Comparison of ENCODE assay signal across 9 mouse cellular contexts in the genomic region with DNA sequence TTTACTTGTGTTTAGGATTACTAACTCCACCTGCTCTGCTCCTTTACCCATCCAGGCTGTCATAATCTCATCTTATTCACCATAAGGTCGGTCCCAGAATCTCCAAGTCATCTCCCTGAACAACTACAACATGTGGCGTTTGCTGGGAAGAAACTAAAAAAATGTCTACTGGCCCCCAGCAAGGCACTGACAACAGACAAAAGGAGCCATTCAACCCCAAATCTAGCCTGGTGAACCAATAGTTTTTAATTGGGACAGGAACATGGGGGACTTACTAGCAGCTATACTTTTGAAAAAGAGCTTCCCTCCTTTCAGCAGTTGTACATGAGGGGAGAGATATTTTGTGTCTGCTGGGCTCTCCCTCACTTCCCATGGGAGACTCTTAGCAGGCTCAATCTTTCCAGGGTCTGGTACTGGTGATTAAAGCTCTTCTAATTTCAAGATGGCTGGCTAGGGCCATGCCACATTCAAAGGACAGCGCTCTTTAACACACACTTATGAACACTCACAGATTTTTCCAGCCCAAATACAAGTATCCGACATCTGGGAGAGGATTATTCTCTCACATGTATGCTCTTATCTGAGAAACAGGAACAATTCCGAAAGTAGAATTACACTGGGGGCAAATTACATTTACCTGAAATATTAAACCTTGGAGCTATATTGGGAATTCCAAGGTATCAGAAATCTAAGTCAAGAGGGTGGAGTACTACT. TPM values are rescaled to one million over a fixed set of nuclear protein-coding genes. Genes with fewer than 3 reads are reported as not detected.
DNase-seq lines count a peak whose midpoint lies in the region; ATAC-seq and TF ChIP-seq lines count a peak whose summit lies in the region.
"Had no signal": no experiment of that assay in that cellular context is flagged by ENCODE, and none has a peak within 500 bp of the region (broad histone marks: within the 10 kb centered on the region; RNA-seq: fewer than 3 reads in every experiment).

No protein-coding gene starts in this region.

- intact Hi-C loops in heart, postnatal 25 days (cut with DNase I), result loop anchor here (2.0 kb wide), 1 partner anchor 21 kb away; no protein-coding TSS in a partner anchor

- ATAC-seq in heart, embryonic 12.5 days (ENCODE audit: insufficient number of reproducible peaks, low FRiP score), result no peak
- no peak for ATAC-seq in hindbrain, embryonic 13.5 days (ENCODE audit: low FRiP score)
- no peak for ATAC-seq in midbrain, embryonic 11.5 days (ENCODE audit: low FRiP score)

- no peaks in the 10 kb centered on the region for H3K27me3 ChIP-seq in heart, embryonic 12.5 days (replicated peaks)
- H3K27me3 ChIP-seq in hindbrain, embryonic 13.5 days, result no peaks in the 10 kb centered on the region
- H3K27me3 ChIP-seq in midbrain, embryonic 11.5 days (ENCODE audit: control insufficient read depth, insufficient read depth, low read length), result no peaks in the 10 kb centered on the region

- whole genome bisulfite sequencing in heart, embryonic 12.5 days, result 41% methylated on average over 5 of the region's 5 CpGs
- 50% methylated on average over 5 of the region's 5 CpGs for WGBS in hindbrain, embryonic 13.5 days
- WGBS in midbrain, embryonic 11.5 days, result 47% methylated on average over 5 of the region's 5 CpGs

- no peak for DNase-seq in heart, postnatal 25 days (ENCODE audit: low spot score)
- DNase-seq in midbrain, embryonic 11.5 days (ENCODE audit: low spot score, missing footprints), result peak; percentile 93
- DNase-seq in thymus, postnatal 36 days, result no peak
- no peak for DNase-seq in urinary bladder, adult 2 months (ENCODE audit: low spot score)
- no peak for DNase-seq in urinary bladder, postnatal 10 days (ENCODE audit: low spot score)
- DNase-seq: adrenal gland, postnatal 25 days had no signal

- no peaks in the 10 kb centered on the region for H3K36me3 ChIP-seq in heart, embryonic 12.5 days
- H3K36me3 ChIP-seq in hindbrain, embryonic 13.5 days, result no peaks in the 10 kb centered on the region
- H3K36me3 ChIP-seq in midbrain, embryonic 11.5 days (ENCODE audit: control insufficient read depth, insufficient read depth, low read length), result no peaks in the 10 kb centered on the region

- H3K4me3 ChIP-seq in heart, embryonic 12.5 days, result peak overlapping the region; percentile 37
- peak overlapping the region; percentile 27; the same call in 1 of the 2 replicates for H3K4me3 ChIP-seq in cortical plate, adult 2 months (ENCODE audit: insufficient read depth, low read length)
- peak overlapping the region; percentile 43 for H3K4me3 ChIP-seq in hindbrain, embryonic 13.5 days
- peak overlapping the region; percentile 26 for H3K4me3 ChIP-seq in midbrain, embryonic 11.5 days (ENCODE audit: low read depth, low read length)

- no peak for TF ChIP-seq POLR2A in cortical plate, adult 2 months (IDR thresholded peaks at IDR 0.05; ENCODE audit: extremely low read depth, insufficient read depth, low read length)

- H3K4me1 ChIP-seq in heart, embryonic 12.5 days (replicated peaks), result peaks cover 46% of the 10 kb centered on the region
- peaks cover 9% of the 10 kb centered on the region for H3K4me1 ChIP-seq in cortical plate, adult 2 months (ENCODE audit: control insufficient read depth, insufficient read depth, low read length)
- H3K4me1 ChIP-seq in hindbrain, embryonic 13.5 days (replicated peaks), result peaks cover 41% of the 10 kb centered on the region
- H3K4me1 ChIP-seq in midbrain, embryonic 11.5 days (ENCODE audit: control insufficient read depth, insufficient read depth, low read length), result peaks cover 37% of the 10 kb centered on the region

- no peaks in the 10 kb centered on the region for H3K9me3 ChIP-seq in heart, embryonic 12.5 days (replicated peaks)
- H3K9me3 ChIP-seq in hindbrain, embryonic 13.5 days, result no peaks in the 10 kb centered on the region
- no peaks in the 10 kb centered on the region for H3K9me3 ChIP-seq in midbrain, embryonic 11.5 days (ENCODE audit: control insufficient read depth, low read length)

- H3K9ac ChIP-seq in heart, embryonic 12.5 days, result peak overlapping the region; percentile 13; the same call in 1 of the 2 replicates
- H3K9ac ChIP-seq in hindbrain, embryonic 13.5 days, result peak overlapping the region; percentile 79
- H3K9ac ChIP-seq in midbrain, embryonic 11.5 days (ENCODE audit: low read length), result peak overlapping the region; percentile 74

- H3K4me2 ChIP-seq in heart, embryonic 12.5 days, result peak overlapping the region; percentile 70
- H3K4me2 ChIP-seq in hindbrain, embryonic 13.5 days, result peak overlapping the region; percentile 58
- peak overlapping the region; percentile 62 for H3K4me2 ChIP-seq in midbrain, embryonic 11.5 days

- peak overlapping the region; percentile 61 for H3K27ac ChIP-seq in heart, embryonic 12.5 days (ENCODE audit: poor library complexity, severe bottlenecking)
- peak overlapping the region; percentile 58 for H3K27ac ChIP-seq in cortical plate, adult 2 months (ENCODE audit: insufficient read depth, low read length)
- H3K27ac ChIP-seq in hindbrain, embryonic 13.5 days, result peak overlapping the region; percentile 100
- peak overlapping the region; percentile 99 for H3K27ac ChIP-seq in midbrain, embryonic 11.5 days (ENCODE audit: low read depth, low read length)

- no peak for TF ChIP-seq CTCF in cortical plate, adult 2 months (IDR thresholded peaks at IDR 0.05; ENCODE audit: extremely low read depth, insufficient read depth, low read length)

RNA-seq across cellular contexts. Expression of gene Psmg4, which starts 13.1 kb away (rescaled TPM):
- polyA plus RNA-seq in heart, embryonic 12.5 days (2016; fragmentation: Nextera tagmentation; extraction: Ambion mirVana), result 76.9 and 78.8 TPM in 2 replicates
- total RNA-seq in heart, postnatal 25 days (2021), result 10 to 100 TPM; 22.9 to 29.7 TPM
- polyA plus RNA-seq in cortical plate, adult 2 months (2012; rRNA removed), result 37.3 and 42.2 TPM in 2 replicates
- polyA plus RNA-seq in hindbrain, embryonic 13.5 days (2015; fragmentation: Nextera tagmentation; extraction: Ambion mirVana), result 87.0 and 94.4 TPM in 2 replicates
- polyA plus RNA-seq in midbrain, embryonic 11.5 days (2014; fragmentation: Nextera tagmentation; extraction: Ambion mirVana), result 115 and 120 TPM in 2 replicates
- 61.5 and 69.2 TPM in 2 replicates for polyA plus RNA-seq in urinary bladder, adult 2 months (2012; rRNA removed)

RNA-seq across cellular contexts. Expression of gene Tubb2b, which starts 19.4 kb away (rescaled TPM):
- 24.2 and 28.8 TPM in 2 replicates for polyA plus RNA-seq in heart, embryonic 12.5 days (2016; fragmentation: Nextera tagmentation; extraction: Ambion mirVana)
- total RNA-seq in heart, postnatal 25 days (2021), result 1 to 10 TPM; 4.1 to 5.6 TPM
- polyA plus RNA-seq in cortical plate, adult 2 months (2012; rRNA removed), result 264 and 334 TPM in 2 replicates
- 795 and 852 TPM in 2 replicates for polyA plus RNA-seq in hindbrain, embryonic 13.5 days (2015; fragmentation: Nextera tagmentation; extraction: Ambion mirVana)
- polyA plus RNA-seq in midbrain, embryonic 11.5 days (2014; fragmentation: Nextera tagmentation; extraction: Ambion mirVana), result 307 and 321 TPM in 2 replicates
- 8.7 and 13.3 TPM in 2 replicates for polyA plus RNA-seq in urinary bladder, adult 2 months (2012; rRNA removed)

Comparison
In these comparisons a context has a peak if more than half of its experiments do, and no peak if none do; other contexts are left out.
1. H3K9ac ChIP-seq: peak in every context shown above with its lines; median percentile 79 in hindbrain, embryonic 13.5 days; 74 in midbrain, embryonic 11.5 days; 13 in heart, embryonic 12.5 days.